Mouse (Mus musculus) intestine, postnatal 0 days (tissue): Measurements from ENCODE around the gene Sult1a1. TPM values are rescaled to one million over a fixed set of nuclear protein-coding genes. Genes with fewer than 3 reads are reported as not detected.
A peak's percentile ranks its signal among the peaks of the same experiment; 100 is the strongest.
"Not testable (repeated sequence)": the region's sequence is repeated elsewhere in the genome, so short reads cannot be mapped to it uniquely, and the experiment has no call there.

Source experiments
- ATAC-seq: fragments of 200-750 bp; cut with Nextera tagmentation; 2 replicates; pipeline ENCODE4 v1.8.0; 2017; ENCODE audit warnings: mild to moderate bottlenecking, moderate TSS enrichment, moderate library complexity
- H3K27ac ChIP-seq: fragments of 300-500 bp; sonication (generic); 2 replicates; pipeline ENCODE4 v1.5.1; 2014; ENCODE audit warnings: mild to moderate bottlenecking, low read depth, low read length, moderate library complexity
- H3K27me3 ChIP-seq: fragments of 300-500 bp; sonication (generic); replicated peaks from 2 replicates; pipeline ENCODE4 v1.6.1; 2014; ENCODE audit warnings: low read length, mixed read lengths; ENCODE audit not compliant: control insufficient read depth, insufficient read depth
- H3K36me3 ChIP-seq: fragments of 300-500 bp; sonication (generic); 2 replicates; pipeline ENCODE4 v1.6.1; 2014; ENCODE audit warnings: mild to moderate bottlenecking, moderate library complexity; ENCODE audit not compliant: control insufficient read depth, insufficient read depth
- H3K4me1 ChIP-seq: fragments of 300-500 bp; sonication (generic); replicated peaks from 2 replicates; pipeline ENCODE4 v1.6.1; 2014; ENCODE audit warnings: antibody characterized with exemption, low read length, mixed read lengths; ENCODE audit not compliant: control insufficient read depth, insufficient read depth
- H3K4me2 ChIP-seq: fragments of 300-500 bp; sonication (generic); replicated peaks from 2 replicates; pipeline ENCODE4 v1.6.1; 2014; ENCODE audit warnings: low read depth, mild to moderate bottlenecking, moderate library complexity
- H3K4me3 ChIP-seq: fragments of 300-500 bp; sonication (generic); 2 replicates; pipeline ENCODE4 v1.5.1; 2014; ENCODE audit warnings: low read depth, low read length
- H3K9ac ChIP-seq: fragments of 300-500 bp; sonication (generic); 2 replicates; pipeline ENCODE4 v1.6.1; 2014; ENCODE audit warnings: mild to moderate bottlenecking, low read depth, low read length
- H3K9me3 ChIP-seq: fragments of 300-500 bp; sonication (generic); 2 replicates; pipeline ENCODE4 v1.6.1; 2016; ENCODE audit warnings: mixed run types; ENCODE audit not compliant: control insufficient read depth
- CTCF ChIP-seq: sonication (generic); IDR thresholded peaks from 2 replicates; pipeline ENCODE4 v1.5.1; 2016; ENCODE audit warnings: low read depth, mild to moderate bottlenecking, control low read depth, antibody characterized with exemption, moderate library complexity
- WGBS: fragments of 180-500 bp; shearing (Covaris S2); extraction: QIAGEN DNeasy Blood & Tissue Kit; methylation state at CpG from one replicate; pipeline ENCODE4 v1.1.7; 2014; 5-methylcytosine and 5-hydroxymethylcytosine counted together
- polyA plus RNA-seq: library from polyadenylated mRNA; unstranded; fragments of >200 nt; fragmentation: Nextera tagmentation; extraction: Ambion mirVana; gene quantifications from 2 replicates; pipeline ENCODE4 v1.2.1, GENCODE M21; 2015

The Sult1a1 gene
- polyA plus RNA-seq, 1 experiment from 2014 or later = 6.8 TPM

DNA sequence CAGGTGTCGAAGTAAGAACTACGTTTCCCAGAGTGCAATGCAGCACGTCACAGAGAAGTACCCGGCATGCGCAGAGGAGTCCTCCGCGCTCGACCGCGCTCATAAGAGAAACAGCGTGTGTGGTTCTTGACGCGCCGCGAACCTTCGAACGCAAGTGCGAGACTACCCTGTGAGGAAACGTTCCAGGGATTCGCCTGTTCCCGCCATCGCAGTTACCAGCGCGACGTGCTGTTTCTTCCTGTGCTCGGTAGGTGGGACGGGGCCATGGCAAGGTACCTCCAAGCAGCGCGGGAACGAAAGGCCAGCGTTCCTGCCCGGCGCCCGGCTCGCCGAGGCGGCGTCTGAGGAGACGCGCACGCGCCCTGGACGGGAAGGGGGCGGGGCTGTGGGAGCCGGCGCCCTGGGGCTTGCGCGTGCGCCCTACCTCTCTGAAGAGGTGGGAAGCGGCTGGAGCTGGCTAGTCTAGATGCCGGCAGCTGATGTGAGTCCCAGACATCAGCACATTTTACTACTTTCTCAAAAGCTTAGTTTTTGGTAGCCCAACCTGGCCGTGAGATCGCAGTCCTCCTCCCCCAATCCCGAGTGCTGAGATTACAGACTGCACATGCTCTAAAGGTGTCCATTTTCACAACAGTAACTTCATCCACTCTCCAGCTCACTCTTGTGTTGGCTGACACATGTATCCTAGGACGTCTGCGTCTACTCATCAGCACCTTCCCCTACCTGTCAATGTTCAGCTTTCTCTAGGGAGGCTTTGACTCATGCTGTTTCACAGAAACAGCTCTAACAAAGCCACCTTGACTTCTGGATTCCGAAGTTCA, 26.8 kb downstream of the Sult1a1 start, which contains the start of gene Sgf29:
Gene Sgf29 (plus strand): TSS at position 79 of the 821 bp plus-strand sequence.
- H3K9ac ChIP-seq = peak within 1 kb of the TSS; percentile 70
- 1% methylated on average over 57 of the region's 57 CpGs for WGBS
- no peaks in the 10 kb centered on the region; the same call in 1 of the 2 replicates for H3K36me3 ChIP-seq
- no peaks in the 10 kb centered on the region for H3K4me1 ChIP-seq
- peak; percentile 90 for ATAC-seq
- H3K27me3 ChIP-seq = no peaks in the 10 kb centered on the region
- no peaks in the 10 kb centered on the region for H3K9me3 ChIP-seq
- peak within 1 kb of the TSS; percentile 72 for H3K4me2 ChIP-seq
- peak within 1 kb of the TSS; percentile 64 for H3K4me3 ChIP-seq
- H3K27ac ChIP-seq = peak within 1 kb of the TSS; percentile 84
- TF ChIP-seq CTCF = 0 out of 2 replicates have a peak, but pooled peaks have one; percentile 16

DNA sequence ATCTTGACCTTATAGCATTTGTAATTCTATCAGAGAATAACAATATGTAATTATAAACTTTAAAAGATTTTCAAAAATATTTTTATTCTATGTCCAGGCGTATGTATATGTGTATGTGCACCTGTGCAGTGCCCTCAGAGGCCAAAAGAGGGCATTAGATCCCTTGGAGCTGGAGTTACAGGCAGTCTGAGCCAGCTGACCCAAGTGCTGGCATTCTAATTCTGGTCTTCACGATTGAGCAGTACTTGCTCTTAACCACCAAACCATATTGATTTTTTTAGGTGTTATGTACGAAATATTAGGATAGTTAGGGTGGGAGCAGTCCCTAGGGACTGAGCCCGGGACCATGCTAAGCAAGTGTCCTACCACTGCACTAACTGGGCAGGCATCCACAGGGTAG, 27.7 kb downstream of the Sult1a1 start:
- Histone ChIP-seq H3K4me1 (no peaks in the 10 kb centered on the region), H3K9ac (no peak overlapping the region), H3K27ac (no peak overlapping the region), H3K4me3 (no peak overlapping the region), H3K36me3 (no peaks in the 10 kb centered on the region), H3K4me2 (peak overlapping the region; percentile 72; the same call in 1 of the 2 replicates), H3K27me3 (no peaks in the 10 kb centered on the region), H3K9me3 (no peaks in the 10 kb centered on the region)
- WGBS = 76% methylated on average over 4 of the region's 4 CpGs
- peak; percentile 46 for TF ChIP-seq CTCF
- no peak for ATAC-seq

DNA sequence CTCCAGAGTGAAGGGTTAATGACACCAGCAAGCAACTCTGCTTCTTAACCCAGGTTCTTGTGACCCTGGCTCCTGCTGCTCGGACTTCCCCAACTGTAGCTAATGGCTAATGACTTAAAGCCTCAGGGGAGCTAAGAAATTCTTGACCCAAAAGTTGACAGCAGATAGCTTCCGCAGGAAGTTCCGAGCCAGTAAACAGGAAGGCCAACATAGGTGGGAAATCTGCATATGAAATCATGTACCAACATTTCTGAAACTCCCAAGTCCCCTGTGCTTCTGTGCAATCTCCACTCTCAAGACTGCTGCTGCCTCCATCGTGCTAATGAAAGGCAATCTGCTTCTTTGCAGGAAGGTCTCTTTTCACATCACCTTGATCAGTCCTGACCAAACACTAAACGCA, 30.5 kb downstream of the Sult1a1 start:
- no peak overlapping the region for H3K4me2 ChIP-seq
- H3K9ac ChIP-seq = no peak overlapping the region
- no peaks in the 10 kb centered on the region for H3K36me3 ChIP-seq
- H3K27me3 ChIP-seq = no peaks in the 10 kb centered on the region
- WGBS = 68% methylated on average over 5 of the region's 5 CpGs
- H3K9me3 ChIP-seq = no peaks in the 10 kb centered on the region
- TF ChIP-seq CTCF = no peak
- no peak for ATAC-seq
- H3K27ac ChIP-seq = peak overlapping the region; percentile 8; the same call in 1 of the 2 replicates
- H3K4me3 ChIP-seq = no peak overlapping the region
- H3K4me1 ChIP-seq = no peaks in the 10 kb centered on the region

DNA sequence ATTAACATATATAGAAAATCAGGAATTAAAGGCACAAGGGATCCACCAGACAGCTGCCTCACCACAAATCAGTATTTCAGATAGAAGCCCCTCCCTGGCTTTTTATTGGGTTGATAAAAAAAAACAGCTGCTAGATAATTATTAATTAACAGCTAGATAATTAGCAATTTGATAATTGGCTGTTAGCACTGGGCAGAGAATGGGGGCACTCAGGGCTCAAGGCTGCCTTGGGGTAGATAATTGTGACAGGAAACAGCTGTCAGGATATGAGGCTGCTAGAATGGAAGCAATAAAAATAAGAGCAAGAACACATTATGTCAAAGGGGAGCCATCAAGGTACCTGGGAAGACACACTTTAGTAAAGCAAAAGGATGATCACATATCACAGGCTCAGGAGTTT, 31.3 kb downstream of the Sult1a1 start:
- Histone ChIP-seq H3K27me3 (no peaks in the 10 kb centered on the region), H3K36me3 (no peaks in the 10 kb centered on the region), H3K9ac (no peak overlapping the region), H3K4me1 (no peaks in the 10 kb centered on the region), H3K9me3 (no peaks in the 10 kb centered on the region), H3K4me2 (no peak overlapping the region), H3K27ac (no peak overlapping the region), H3K4me3 (no peak overlapping the region)
- ATAC-seq = no peak
- TF ChIP-seq CTCF = no peak

DNA sequence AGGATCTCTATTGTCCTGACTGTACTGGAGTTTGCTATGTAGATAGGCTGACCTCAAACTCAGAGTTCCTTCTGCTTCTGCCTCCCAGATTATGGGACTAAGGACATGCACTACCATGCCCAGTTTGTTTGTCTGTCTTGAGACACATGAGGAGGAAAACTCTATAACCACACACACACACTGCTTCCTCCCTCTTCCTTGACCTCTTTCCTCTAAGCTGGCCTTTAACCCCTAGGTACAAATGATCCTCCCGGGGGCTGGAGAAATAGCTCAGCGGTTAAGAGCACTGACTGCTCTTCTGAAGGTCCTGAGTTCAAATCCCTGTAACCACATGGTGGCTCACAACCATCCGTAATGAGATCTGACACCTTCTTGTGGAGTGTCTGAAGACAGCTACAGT, 31.9 kb downstream of the Sult1a1 start:
- no peak for TF ChIP-seq CTCF
- Histone ChIP-seq H3K9me3 (no peaks in the 10 kb centered on the region), H3K27me3 (no peaks in the 10 kb centered on the region), H3K9ac (no peak overlapping the region), H3K36me3 (no peaks in the 10 kb centered on the region), H3K4me1 (no peaks in the 10 kb centered on the region), H3K4me3 (no peak overlapping the region), H3K4me2 (no peak overlapping the region), H3K27ac (no peak overlapping the region)
- 55% methylated on average over 3 of the region's 3 CpGs for WGBS
- ATAC-seq = no peak

DNA sequence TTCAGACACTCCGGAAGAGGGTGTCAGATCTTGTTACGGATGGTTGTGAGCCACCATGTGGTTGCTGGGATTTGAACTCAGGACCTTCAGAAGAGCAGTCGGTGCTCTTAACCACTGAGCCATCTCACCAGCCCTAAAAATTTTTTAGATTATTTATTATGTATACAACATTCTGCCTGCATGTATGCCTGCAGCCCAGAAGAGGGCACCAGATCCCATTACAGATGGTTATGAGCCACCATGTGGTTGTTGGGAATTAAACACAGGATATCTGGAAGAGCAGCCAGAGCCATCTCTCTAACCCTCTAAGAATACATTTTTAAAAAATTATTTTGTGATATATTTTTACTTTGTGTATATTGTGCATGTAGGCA, 33.0 kb downstream of the Sult1a1 start:
- H3K4me3 ChIP-seq, H3K27ac ChIP-seq, H3K9me3 ChIP-seq, H3K36me3 ChIP-seq, H3K9ac ChIP-seq, H3K4me1 ChIP-seq, H3K27me3 ChIP-seq, H3K4me2 ChIP-seq: not testable (repeated sequence)
- WGBS = 55% methylated on average over 2 of the region's 3 CpGs
- ATAC-seq = peak; percentile 46
- TF ChIP-seq CTCF = peak; percentile 84
